Mouse (Mus musculus): ENCODE measurements at regions not wholly inside any gene's neighbourhood (a gene's known extent, or its start where the extent isn't known, plus 50 kb on each side); places are given as distances from the start of the nearest gene placed in this dataset.

GRCm38 (mm10) chr8:126759711-126760110, 165.9 kb upstream of the Irf2bp2 start:
- no peak for TF ChIP-seq CTCF (IDR thresholded peaks at IDR 0.05; ENCODE audit: borderline replicate concordance, extremely low read depth, insufficient read depth, insufficient read length)
- no peak for TF ChIP-seq POLR2A (IDR thresholded peaks at IDR 0.05; ENCODE audit: borderline replicate concordance, extremely low read depth, insufficient read depth, insufficient read length, poor library complexity, severe bottlenecking)
